Mouse (Mus musculus) midbrain, embryonic 16.5 days (tissue): Measurements from ENCODE around the gene Vsig2. TPM values are rescaled to one million over a fixed set of nuclear protein-coding genes. Genes with fewer than 3 reads are reported as not detected.

Experiments
- ATAC-seq: fragments of 200-750 bp; cut with Nextera tagmentation; 2 replicates; pipeline ENCODE4 v1.8.0; 2017; ENCODE audit warnings: moderate TSS enrichment
- H3K27ac ChIP-seq: fragments of 300-500 bp; sonication (generic); 2 replicates; pipeline ENCODE4 v1.5.1; 2014; ENCODE audit warnings: mild to moderate bottlenecking, low read length, mixed read lengths
- H3K27me3 ChIP-seq: fragments of 300-500 bp; sonication (generic); 2 replicates; pipeline ENCODE4 v1.6.1; 2014; ENCODE audit warnings: low read depth, low read length, mixed read lengths; ENCODE audit not compliant: control insufficient read depth, insufficient read depth
- H3K36me3 ChIP-seq: fragments of 300-500 bp; sonication (generic); 2 replicates; pipeline ENCODE4 v1.6.1; 2014; ENCODE audit warnings: mild to moderate bottlenecking, low read length, moderate library complexity, mixed read lengths; ENCODE audit not compliant: control insufficient read depth, insufficient read depth
- H3K4me1 ChIP-seq: fragments of 300-500 bp; sonication (generic); 2 replicates; pipeline ENCODE4 v1.6.1; 2014; ENCODE audit warnings: mild to moderate bottlenecking, low read length, mixed read lengths; ENCODE audit not compliant: control insufficient read depth, insufficient read depth
- H3K4me2 ChIP-seq: fragments of 300-500 bp; sonication (generic); 2 replicates; pipeline ENCODE4 v1.6.1; 2014; ENCODE audit warnings: mild to moderate bottlenecking, low read length, mixed read lengths
- H3K4me3 ChIP-seq: fragments of 300-500 bp; sonication (generic); 2 replicates; pipeline ENCODE4 v1.5.1; 2014; ENCODE audit warnings: low read depth, mild to moderate bottlenecking, low read length, moderate library complexity, mixed read lengths
- H3K9ac ChIP-seq: fragments of 300-500 bp; sonication (generic); 2 replicates; pipeline ENCODE4 v1.6.1; 2014; ENCODE audit warnings: low read depth, low read length, mixed read lengths
- H3K9me3 ChIP-seq: fragments of 300-500 bp; sonication (generic); replicated peaks from 2 replicates; pipeline ENCODE4 v1.6.1; 2014; ENCODE audit warnings: mild to moderate bottlenecking, low read length, mixed read lengths; ENCODE audit not compliant: control insufficient read depth, poor library complexity, severe bottlenecking
- WGBS: fragments of 180-500 bp; shearing (Covaris S2); extraction: QIAGEN DNeasy Blood & Tissue Kit; methylation state at CpG from one replicate; pipeline ENCODE4 v1.1.7; 2014; 5-methylcytosine and 5-hydroxymethylcytosine counted together
- polyA plus RNA-seq: library from polyadenylated mRNA; unstranded; fragments of >200 nt; fragmentation: Nextera tagmentation; extraction: Ambion mirVana; gene quantifications from 2 replicates; pipeline ENCODE4 v1.2.1, GENCODE M21; 2015

The Vsig2 gene
- polyA plus RNA-seq, 1 experiment from 2014 or later = 0.72 TPM

DNA sequence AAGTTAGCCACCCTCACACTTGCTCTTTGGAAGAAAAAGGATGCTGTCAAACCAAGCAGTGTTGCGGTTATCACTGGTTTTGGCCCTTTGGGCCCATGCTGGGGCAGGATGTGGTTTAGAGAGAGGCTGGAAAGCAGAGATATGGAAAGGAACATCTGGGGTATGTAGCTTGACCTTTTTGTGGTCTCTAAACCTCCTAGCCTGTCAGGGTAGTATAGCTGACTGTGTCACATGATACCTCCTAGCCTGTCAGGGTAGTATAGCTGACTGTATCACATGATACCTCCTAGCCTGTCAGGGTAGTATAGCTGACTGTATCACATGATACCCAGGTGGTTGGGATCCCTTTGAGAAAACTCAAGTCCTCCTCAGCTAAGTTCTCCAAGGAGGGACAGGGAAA lies 15.2 kb downstream of the Vsig2 start:
- peaks cover 9% of the 10 kb centered on the region for H3K4me1 ChIP-seq

DNA sequence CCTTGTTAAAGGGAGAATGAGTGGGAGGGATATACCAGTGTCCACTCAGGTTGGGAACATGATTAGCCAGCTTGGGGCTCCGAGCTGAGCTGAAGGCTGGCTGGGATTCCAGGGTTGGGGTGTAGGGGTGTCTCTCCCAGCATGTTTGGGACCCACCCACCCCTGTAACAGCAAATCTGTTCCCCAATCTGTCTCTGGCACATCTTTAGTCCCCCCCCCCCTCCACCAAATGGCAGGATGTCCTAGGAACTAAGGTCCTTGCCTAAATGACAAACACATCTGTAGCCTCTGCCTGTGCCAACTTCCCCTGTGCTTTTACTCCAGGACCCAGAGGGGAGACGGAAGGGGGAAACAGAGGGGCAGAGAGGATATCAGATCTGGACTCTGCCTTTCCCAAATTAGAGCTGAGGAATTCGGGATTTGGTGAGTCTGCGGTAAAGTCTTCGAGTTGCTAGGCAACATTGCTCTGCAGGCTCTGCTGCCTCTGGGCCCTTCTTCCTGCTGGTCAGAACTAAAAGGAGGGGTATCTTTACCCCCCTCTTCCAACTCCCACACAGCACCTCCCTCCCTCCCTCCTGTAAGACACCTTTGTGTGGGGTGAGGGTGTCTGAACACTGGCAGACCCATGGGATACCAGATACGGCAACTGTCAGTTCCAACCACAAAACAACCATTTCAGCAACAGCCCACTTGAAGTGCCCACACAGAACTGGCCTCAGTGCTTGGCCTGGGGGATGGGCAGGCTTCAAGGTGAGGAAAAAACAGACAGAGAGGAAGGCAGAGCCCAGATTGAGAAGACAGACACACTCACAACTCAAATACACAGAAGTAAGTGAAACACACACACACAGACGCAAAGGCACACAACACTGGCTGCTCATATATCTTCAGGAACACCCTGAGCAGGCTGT lies 16.0 kb downstream of the Vsig2 start, which contains the start of gene Siae:
TSS of gene Siae (plus strand) at position 861 of the 911 bp plus-strand sequence.
- no peak within 1 kb of the TSS for H3K4me3 ChIP-seq
- peaks cover 19% of the 10 kb centered on the region for H3K27me3 ChIP-seq
- H3K27ac ChIP-seq = no peak within 1 kb of the TSS
- peak; percentile 55; the same call in 1 of the 2 replicates for ATAC-seq
- H3K9ac ChIP-seq = no peak within 1 kb of the TSS
- WGBS = 23% methylated on average over 7 of the region's 7 CpGs
- no peaks in the 10 kb centered on the region for H3K9me3 ChIP-seq
- no peak within 1 kb of the TSS; the same call in 1 of the 2 replicates for H3K4me2 ChIP-seq
- peaks cover 9% of the 10 kb centered on the region for H3K4me1 ChIP-seq
- no peaks in the 10 kb centered on the region for H3K36me3 ChIP-seq

More for the DNA sequence above, 15.2 kb downstream of the Vsig2 start:
- Histone ChIP-seq H3K4me3 (no peak overlapping the region), H3K9ac (no peak overlapping the region), H3K27me3 (peaks cover 21% of the 10 kb centered on the region), H3K36me3 (no peaks in the 10 kb centered on the region), H3K4me2 (no peak overlapping the region), H3K27ac (no peak overlapping the region), H3K9me3 (no peaks in the 10 kb centered on the region)
- no peak for ATAC-seq
- WGBS = 87% methylated on average over 1 of the region's 1 CpGs

DNA sequence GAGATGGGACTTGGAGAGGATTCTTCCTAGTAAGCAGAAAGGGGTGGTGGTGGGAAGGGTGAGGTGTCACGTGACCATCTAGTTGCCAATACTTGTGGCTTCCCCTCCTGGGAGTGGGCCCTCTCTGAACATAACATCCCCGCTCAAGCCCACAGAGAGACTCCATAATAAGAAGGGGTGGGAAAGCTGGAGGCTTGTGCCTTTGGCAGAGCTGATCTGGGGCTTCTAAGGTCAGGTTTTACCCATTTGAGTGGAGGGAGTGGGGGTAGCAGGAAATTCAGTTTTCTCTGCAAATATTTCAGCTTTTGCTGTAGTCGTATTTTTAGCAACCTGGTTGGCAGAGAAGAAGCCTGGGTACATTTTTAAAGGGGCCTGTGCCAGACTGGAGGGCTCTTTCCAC lies 17.3 kb downstream of the Vsig2 start:
- peaks cover 10% of the 10 kb centered on the region for H3K27me3 ChIP-seq
- peaks cover 9% of the 10 kb centered on the region for H3K4me1 ChIP-seq
- no peak overlapping the region for H3K4me3 ChIP-seq
- ATAC-seq = no peak
- no peaks in the 10 kb centered on the region for H3K9me3 ChIP-seq
- H3K4me2 ChIP-seq = no peak overlapping the region
- no peak overlapping the region for H3K27ac ChIP-seq
- no peak overlapping the region for H3K9ac ChIP-seq
- 79% methylated on average over 3 of the region's 3 CpGs for WGBS
- H3K36me3 ChIP-seq = no peaks in the 10 kb centered on the region

DNA sequence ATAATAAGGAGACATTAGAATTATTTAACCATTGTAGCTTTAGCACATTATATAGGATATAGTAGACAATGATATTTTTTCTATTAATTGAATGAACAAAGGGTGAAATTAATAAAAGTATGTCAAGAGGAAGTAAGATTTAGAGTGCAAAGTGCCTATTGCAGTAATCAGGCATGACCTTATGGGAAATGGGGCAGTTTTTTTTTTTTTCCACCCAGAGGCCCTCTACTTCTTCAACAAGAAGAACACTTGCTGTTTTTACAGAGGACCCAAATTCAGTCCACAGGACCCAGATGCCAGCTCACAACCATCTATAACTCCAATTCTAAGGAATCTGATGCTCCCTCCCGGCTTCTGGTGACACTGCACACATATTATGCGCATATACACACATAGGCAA lies 21.6 kb downstream of the Vsig2 start:
- WGBS = 78% methylated on average over 2 of the region's 2 CpGs
- Histone ChIP-seq H3K4me3 (no peak overlapping the region), H3K27me3 (no peaks in the 10 kb centered on the region), H3K9ac (no peak overlapping the region), H3K36me3 (no peaks in the 10 kb centered on the region), H3K4me1 (no peaks in the 10 kb centered on the region), H3K9me3 (no peaks in the 10 kb centered on the region), H3K4me2 (no peak overlapping the region), H3K27ac (no peak overlapping the region)
- no peak for ATAC-seq

DNA sequence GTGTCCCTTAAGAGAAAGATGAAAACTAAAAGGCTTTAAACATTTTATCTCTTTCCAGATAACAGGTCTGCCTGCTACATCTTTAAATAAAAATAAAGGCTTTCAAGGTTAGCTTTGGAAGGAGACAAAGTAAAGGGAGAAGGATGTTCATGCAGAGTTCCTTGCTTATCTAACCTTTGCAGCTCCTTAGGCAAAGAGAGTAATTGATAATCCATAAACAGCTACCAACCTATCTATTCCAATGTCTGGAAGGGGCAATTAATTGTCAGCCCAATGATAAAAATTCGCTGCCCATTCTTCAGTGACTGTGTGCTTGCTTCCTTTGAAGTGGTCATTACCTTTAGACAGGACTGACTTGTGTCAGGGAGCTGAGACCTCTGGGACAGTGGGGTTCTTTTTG lies 24.8 kb downstream of the Vsig2 start:
- H3K4me3 ChIP-seq = no peak overlapping the region
- no peak overlapping the region for H3K27ac ChIP-seq
- peaks cover 4% of the 10 kb centered on the region for H3K4me1 ChIP-seq
- H3K4me2 ChIP-seq = no peak overlapping the region
- no peak for ATAC-seq
- 45% methylated on average over 1 of the region's 1 CpGs for WGBS
- H3K9me3 ChIP-seq = no peaks in the 10 kb centered on the region
- no peaks in the 10 kb centered on the region for H3K36me3 ChIP-seq
- H3K27me3 ChIP-seq = no peaks in the 10 kb centered on the region
- no peak overlapping the region for H3K9ac ChIP-seq

DNA sequence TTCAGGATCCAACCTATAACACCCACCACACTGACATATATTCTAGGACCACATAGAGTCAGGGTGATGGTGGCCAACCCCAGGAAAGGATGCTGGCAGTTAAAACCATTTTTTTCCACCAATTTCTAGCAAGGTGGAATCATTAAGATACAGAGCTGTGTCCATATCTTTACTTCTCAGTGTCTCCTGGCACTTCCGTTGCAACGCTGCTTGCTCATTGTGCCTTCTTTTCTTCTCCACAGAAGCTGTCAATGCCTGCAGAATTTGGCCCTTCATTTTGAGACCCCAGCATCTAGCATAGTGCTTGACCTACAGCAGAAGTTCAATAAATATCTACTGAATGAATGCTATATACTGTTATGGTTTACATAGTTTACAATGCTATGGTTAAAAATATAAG lies 28.0 kb downstream of the Vsig2 start:
- no peak overlapping the region for H3K4me2 ChIP-seq
- no peak overlapping the region for H3K4me3 ChIP-seq
- no peaks in the 10 kb centered on the region for H3K9me3 ChIP-seq
- H3K27me3 ChIP-seq = no peaks in the 10 kb centered on the region
- peaks cover 4% of the 10 kb centered on the region for H3K4me1 ChIP-seq
- H3K9ac ChIP-seq = no peak overlapping the region
- no peak overlapping the region for H3K27ac ChIP-seq
- H3K36me3 ChIP-seq = no peaks in the 10 kb centered on the region
- WGBS = 85% methylated on average over 2 of the region's 2 CpGs
- ATAC-seq = no peak

DNA sequence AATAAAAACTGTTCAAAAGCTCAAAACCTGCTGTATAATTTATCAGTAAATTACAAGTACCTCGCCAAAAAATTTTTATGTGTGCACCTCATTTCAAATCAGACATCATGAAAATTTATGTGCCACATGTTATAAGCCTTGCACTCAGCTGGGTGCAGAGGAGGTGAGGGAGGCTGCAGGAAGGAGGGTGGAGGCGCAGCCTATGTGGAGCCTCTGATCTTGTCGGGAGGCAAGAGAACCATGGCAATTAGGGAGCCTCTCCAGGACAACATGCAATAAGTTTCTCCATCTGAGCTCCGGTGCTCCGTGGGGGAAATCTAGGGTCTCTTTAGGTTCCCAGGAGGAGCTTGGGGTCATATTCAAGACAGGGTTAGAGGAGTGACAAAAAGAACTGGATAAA lies 28.4 kb downstream of the Vsig2 start:
- no peaks in the 10 kb centered on the region for H3K36me3 ChIP-seq
- no peak overlapping the region for H3K9ac ChIP-seq
- no peak overlapping the region for H3K4me3 ChIP-seq
- H3K4me1 ChIP-seq = peaks cover 4% of the 10 kb centered on the region
- no peak overlapping the region for H3K4me2 ChIP-seq
- ATAC-seq = no peak
- no peaks in the 10 kb centered on the region for H3K27me3 ChIP-seq
- no peak overlapping the region for H3K27ac ChIP-seq
- H3K9me3 ChIP-seq = no peaks in the 10 kb centered on the region
- 52% methylated on average over 5 of the region's 5 CpGs for WGBS

DNA sequence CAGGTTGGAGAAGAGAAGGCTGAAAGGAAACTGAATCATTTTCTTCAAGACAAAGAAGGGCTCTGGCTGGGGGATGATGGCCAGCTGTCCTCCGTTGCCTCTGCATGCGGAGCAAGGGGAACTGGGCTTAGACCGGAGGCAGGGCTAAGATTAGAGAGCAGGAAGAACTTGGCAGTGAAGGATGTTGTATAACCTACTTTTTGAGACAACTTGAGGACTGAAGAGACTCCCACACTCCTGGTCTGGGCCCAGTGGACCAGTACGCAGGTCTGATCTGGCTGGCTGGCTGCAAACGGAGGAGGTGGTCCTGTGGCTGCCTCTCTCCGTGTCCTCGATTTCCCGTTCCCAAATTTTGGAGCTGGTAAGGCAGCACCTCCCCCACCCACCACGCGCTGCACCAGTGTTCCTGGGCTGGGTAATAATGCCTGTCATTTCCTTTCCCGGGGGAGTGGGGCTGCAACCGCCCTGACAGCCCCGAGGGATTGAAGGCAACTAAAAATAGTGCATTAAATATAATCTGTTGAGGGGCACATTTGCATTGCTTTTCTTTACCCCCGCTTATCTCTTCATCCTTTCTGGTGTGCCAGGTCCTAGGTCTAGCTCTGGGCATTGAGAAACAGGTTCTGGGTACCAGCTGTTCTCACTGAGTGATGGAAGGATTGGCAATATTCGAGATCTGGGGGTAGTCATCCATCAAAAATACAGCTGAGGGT lies 29.0 kb downstream of the Vsig2 start:
- Histone ChIP-seq H3K9me3 (no peaks in the 10 kb centered on the region), H3K4me3 (no peak overlapping the region), H3K27ac (no peak overlapping the region), H3K27me3 (no peaks in the 10 kb centered on the region), H3K4me1 (peaks cover 4% of the 10 kb centered on the region), H3K36me3 (no peaks in the 10 kb centered on the region), H3K4me2 (no peak overlapping the region), H3K9ac (no peak overlapping the region)
- ATAC-seq = peak; percentile 54
- WGBS = 53% methylated on average over 15 of the region's 15 CpGs
